Mouse (Mus musculus) lung, adult 2 months (tissue): ENCODE results near the gene Pot1a. TPM values are rescaled to one million over a fixed set of nuclear protein-coding genes. Genes with fewer than 3 reads are reported as not detected.

Experiments
- DNase-seq: peaks from one replicate; pipeline ENCODE4 v3.0.0; 2022
- H3K4me1 ChIP-seq: fragments of 200-500 bp; 2 replicates; pipeline ENCODE4 v1.6.1; 2011; ENCODE audit warnings: low read length; ENCODE audit not compliant: control insufficient read depth, insufficient read depth
- H3K4me3 ChIP-seq: fragments of 200-500 bp; replicated peaks from 2 replicates; pipeline ENCODE3; 2011; ENCODE audit warnings: low read depth, mild to moderate bottlenecking, control low read depth, low read length; ENCODE audit errors: extremely low read depth
- CTCF ChIP-seq: fragments of 200-500 bp; IDR thresholded peaks from 2 replicates; pipeline ENCODE4 v1.5.1; 2011; ENCODE audit warnings: mild to moderate bottlenecking, low read length, control low read depth; ENCODE audit not compliant: insufficient read depth
- POLR2A ChIP-seq: fragments of 200-500 bp; IDR thresholded peaks from 2 replicates; pipeline ENCODE4 v1.6.1; 2011; ENCODE audit warnings: low read depth, mild to moderate bottlenecking, control low read depth, low read length, borderline replicate concordance; ENCODE audit errors: extremely low read depth
- WGBS: fragments of 180-500 bp; shearing (Covaris S2); methylation state at CpG from one replicate; pipeline ENCODE4 v1.1.7; 2018; 5-methylcytosine and 5-hydroxymethylcytosine counted together
- polyA plus RNA-seq: library from polyadenylated mRNA; depleted of rRNA; stranded (reverse); fragments of >200 nt; gene quantifications from 2 replicates; pipeline ENCODE4 v1.2.3, GENCODE M21; 2012; rRNA removed

Gene Pot1a
- 3.7 and 6.4 TPM in 2 replicates for polyA plus RNA-seq

- Histone ChIP-seq H3K4me3 (peak within 1 kb of the TSS; percentile 90), H3K4me1 (peaks cover 5% of the 10 kb centered on the region)
- TF ChIP-seq CTCF (no peak), POLR2A (peak; percentile 73; the same call in 1 of the 2 replicates)
- peak; percentile 93 for DNase-seq
- 1% methylated on average over 34 of the region's 34 CpGs for WGBS
Measured at GRCm38 (mm10) chr6:25808806-25809495, at the start of gene Pot1a. TSS of gene Pot1a (minus strand) at chr6:25809246.

GRCm38 (mm10) chr6:25836261-25836660 lies 27.2 kb upstream of the Pot1a start:
- Histone ChIP-seq H3K4me3 (no peak overlapping the region), H3K4me1 (no peaks in the 10 kb centered on the region)
- WGBS: 55% methylated on average over 2 of the region's 2 CpGs
- TF ChIP-seq CTCF (no peak), POLR2A (no peak)
- no peak for DNase-seq

- TF ChIP-seq CTCF: no peak
- TF ChIP-seq POLR2A: no peak
- no peak for DNase-seq
- Histone ChIP-seq H3K4me1 (peaks cover 5% of the 10 kb centered on the region), H3K4me3 (no peak overlapping the region)
- WGBS: 85% methylated on average over 3 of the region's 3 CpGs
Measured at GRCm38 (mm10) chr6:25806021-25806420, 3.0 kb downstream of the Pot1a start.

- no peak for DNase-seq
- TF ChIP-seq POLR2A (no peak), CTCF (no peak)
- H3K4me1 ChIP-seq: peaks cover 1% of the 10 kb centered on the region; the same call in 1 of the 2 replicates
- H3K4me3 ChIP-seq: no peak overlapping the region
- 41% methylated on average over 3 of the region's 3 CpGs for WGBS
Measured at GRCm38 (mm10) chr6:25802269-25802668, 6.8 kb downstream of the Pot1a start.

- TF ChIP-seq POLR2A: no peak
- no peak for TF ChIP-seq CTCF
- Histone ChIP-seq H3K4me1 (no peaks in the 10 kb centered on the region), H3K4me3 (no peak overlapping the region)
- WGBS: 94% methylated on average over 6 of the region's 6 CpGs
- DNase-seq: no peak
Measured at GRCm38 (mm10) chr6:25801230-25801629, 7.8 kb downstream of the Pot1a start.

GRCm38 (mm10) chr6:25768238-25768637 lies 40.8 kb downstream of the Pot1a start:
- DNase-seq: no peak
- TF ChIP-seq POLR2A (no peak), CTCF (no peak)
- WGBS: 81% methylated on average over 3 of the region's 3 CpGs
- Histone ChIP-seq H3K4me3 (no peak overlapping the region), H3K4me1 (no peaks in the 10 kb centered on the region)

- H3K4me3 ChIP-seq: no peak overlapping the region
- H3K4me1 ChIP-seq: no peaks in the 10 kb centered on the region
- 87% methylated on average over 8 of the region's 8 CpGs for WGBS
- DNase-seq: no peak
- TF ChIP-seq POLR2A: no peak
- TF ChIP-seq CTCF: no peak
Measured at GRCm38 (mm10) chr6:25767552-25767951, 41.5 kb downstream of the Pot1a start.

GRCm38 (mm10) chr6:25767073-25767472 lies 42.0 kb downstream of the Pot1a start:
- no peak for DNase-seq
- Histone ChIP-seq H3K4me3 (no peak overlapping the region), H3K4me1 (no peaks in the 10 kb centered on the region)
- no peak for TF ChIP-seq POLR2A
- no peak for TF ChIP-seq CTCF
- 60% methylated on average over 7 of the region's 7 CpGs for WGBS

GRCm38 (mm10) chr6:25766283-25766682 lies 42.8 kb downstream of the Pot1a start:
- TF ChIP-seq CTCF (no peak), POLR2A (no peak)

GRCm38 (mm10) chr6:25752651-25753050 lies 56.4 kb downstream of the Pot1a start:
- 86% methylated on average over 1 of the region's 1 CpGs for WGBS
- Histone ChIP-seq H3K4me1 (no peaks in the 10 kb centered on the region), H3K4me3 (no peak overlapping the region)
- no peak for DNase-seq
- TF ChIP-seq CTCF (no peak), POLR2A (no peak)

More at GRCm38 (mm10) chr6:25766283-25766682, 42.8 kb downstream of the Pot1a start:
- Histone ChIP-seq H3K4me3 (no peak overlapping the region), H3K4me1 (no peaks in the 10 kb centered on the region)
- no peak for DNase-seq
- 78% methylated on average over 10 of the region's 10 CpGs for WGBS
